Mouse (Mus musculus): ENCODE measurements around the gene Chd2.

DNA sequence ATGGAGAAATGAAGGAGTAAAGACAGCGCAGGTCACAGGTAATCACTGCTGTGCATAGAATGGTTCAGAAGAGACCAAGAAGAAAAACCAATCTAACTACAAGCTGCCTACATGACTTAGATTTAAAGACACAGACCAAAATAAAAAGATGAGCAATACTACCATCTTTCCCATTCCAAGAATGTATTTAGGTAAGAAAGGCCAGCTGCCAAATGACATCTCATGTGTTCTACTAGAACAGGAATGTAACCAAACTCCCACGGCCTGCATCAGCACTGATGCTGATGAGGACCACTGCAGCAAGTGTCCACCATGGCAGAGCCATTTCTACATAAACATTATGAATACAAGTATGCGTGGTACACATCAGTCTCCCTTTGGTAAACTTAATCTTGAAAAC, 73.9 kb downstream of the Chd2 start:
- TF ChIP-seq CTCF (IDR thresholded peaks at IDR 0.05) (no peak), EP300 (IDR thresholded peaks at IDR 0.05; ENCODE audit: insufficient read depth, low read depth, low read length) (no peak)

Measured in heart, adult 2 months (tissue).